Mouse (Mus musculus) embryonic fibroblast, embryonic 13.5 days (primary cell): ENCODE data around the gene Nelfe. TPM values are rescaled to one million over a fixed set of nuclear protein-coding genes. Genes with fewer than 3 reads are reported as not detected.
"Not testable (repeated sequence)": the region's sequence is repeated elsewhere in the genome, so short reads cannot be mapped to it uniquely, and the experiment has no call there.

Experiments used
- H3K27ac ChIP-seq: 2 replicates; pipeline ENCODE4 v1.5.1; 2012; ENCODE audit warnings: low read length, control low read depth, inconsistent platforms; ENCODE audit not compliant: insufficient read depth
- H3K4me1 ChIP-seq: 2 replicates; pipeline ENCODE4 v1.6.1; 2011; ENCODE audit warnings: low read length; ENCODE audit not compliant: control insufficient read depth, insufficient read depth
- H3K4me3 ChIP-seq: 2 replicates; pipeline ENCODE4 v1.5.1; 2011; ENCODE audit warnings: mild to moderate bottlenecking, control low read depth, low read length; ENCODE audit not compliant: insufficient read depth
- CTCF ChIP-seq: IDR thresholded peaks from 2 replicates; pipeline ENCODE4 v1.5.1; 2011; ENCODE audit warnings: mild to moderate bottlenecking, control low read depth, low read length, moderate library complexity, borderline replicate concordance; ENCODE audit not compliant: insufficient read depth
- POLR2A ChIP-seq: IDR thresholded peaks from 2 replicates; pipeline ENCODE4 v1.6.1; 2011; ENCODE audit warnings: low read depth, mild to moderate bottlenecking, control low read depth, low read length, moderate library complexity
- polyA plus RNA-seq: library from polyadenylated mRNA; stranded (reverse); fragments of >200 nt; gene quantifications from 2 replicates; pipeline ENCODE4 v1.2.4, GENCODE M21; 2011; ENCODE audit warnings: low read depth; ENCODE audit not compliant: missing spikeins, insufficient read length

The Nelfe gene
- polyA plus RNA-seq, 1 experiment, result 34.7 TPM

GRCm38 (mm10) chr17:34898160-34898586, 48.0 kb downstream of the Nelfe start, which contains the start of the genes C2 and Ehmt2:
Gene C2, minus strand, starts transcription at chr17:34898265.
Gene Ehmt2, plus strand, starts transcription at chr17:34898469.
- Histone ChIP-seq H3K4me3 (peak within 1 kb of the TSS; percentile 79), H3K4me1 (no peaks in the 10 kb centered on the region), H3K27ac (peak within 1 kb of the TSS; percentile 85)

GRCm38 (mm10) chr17:34898706-34899052, 48.5 kb downstream of the Nelfe start:
- TF ChIP-seq POLR2A (no peak), CTCF (no peak)
- Histone ChIP-seq H3K4me1 (no peaks in the 10 kb centered on the region), H3K4me3 (peak overlapping the region; percentile 79; the same call in 1 of the 2 replicates), H3K27ac (no peak overlapping the region)

More at GRCm38 (mm10) chr17:34898160-34898586, 48.0 kb downstream of the Nelfe start, which contains the start of the genes C2 and Ehmt2:
- TF ChIP-seq CTCF, result no peak
- TF ChIP-seq POLR2A, result peak; percentile 72

GRCm38 (mm10) chr17:34899053-34899889, 49.1 kb downstream of the Nelfe start:
- H3K4me1 ChIP-seq, result no peaks in the 10 kb centered on the region
- TF ChIP-seq CTCF, result no peak
- no peak; the same call in 1 of the 2 replicates for TF ChIP-seq POLR2A
- H3K4me3 ChIP-seq, result peak overlapping the region; percentile 79
- peak overlapping the region; percentile 82 for H3K27ac ChIP-seq

- no peak for TF ChIP-seq CTCF
- TF ChIP-seq POLR2A, result peak; percentile 5; the same call in 1 of the 2 replicates
- Histone ChIP-seq H3K27ac (peak overlapping the region; percentile 82), H3K4me3 (peak overlapping the region; percentile 79), H3K4me1 (no peaks in the 10 kb centered on the region)
These were observed 49.7 kb downstream of the Nelfe start for GRCm38 (mm10) chr17:34899890-34900243.

- not testable (repeated sequence) for H3K4me1 ChIP-seq, H3K27ac ChIP-seq, H3K4me3 ChIP-seq
These were observed 50.6 kb downstream of the Nelfe start for GRCm38 (mm10) chr17:34900826-34901225.

GRCm38 (mm10) chr17:34901948-34902347, 51.8 kb downstream of the Nelfe start:
- not testable (repeated sequence) for H3K4me1 ChIP-seq, H3K4me3 ChIP-seq, H3K27ac ChIP-seq

- TF ChIP-seq POLR2A, result no peak
- no peak for TF ChIP-seq CTCF
- Histone ChIP-seq H3K4me1 (no peaks in the 10 kb centered on the region), H3K27ac (no peak overlapping the region), H3K4me3 (no peak overlapping the region)
These were observed 52.7 kb downstream of the Nelfe start for GRCm38 (mm10) chr17:34902895-34903294.

Other genes starting within 250 kb of the Nelfe start
- 34.1 and 41.0 TPM in 2 replicates for gene Rnf5, start 246.7 kb upstream of the Nelfe start, polyA plus RNA-seq
- gene Agpat1, start 246.1 kb upstream of the Nelfe start, polyA plus RNA-seq, result 97.5 and 109 TPM in 2 replicates
- gene Egfl8, start 234.4 kb upstream of the Nelfe start, polyA plus RNA-seq, result 0.48 and 0.51 TPM in 2 replicates
- 28.2 and 32.3 TPM in 2 replicates for gene Ppt2, start 221.9 kb upstream of the Nelfe start, polyA plus RNA-seq
- gene Prrt1, start 220.9 kb upstream of the Nelfe start, polyA plus RNA-seq, result 0.53 TPM in 1 of 2 replicates, not detected in the other
- gene Fkbpl, start 205.6 kb upstream of the Nelfe start, polyA plus RNA-seq, result 17.9 and 20.2 TPM in 2 replicates
- gene Atf6b, start 203.2 kb upstream of the Nelfe start, polyA plus RNA-seq, result 65.2 and 83.8 TPM in 2 replicates
- 0.19 and 0.20 TPM in 2 replicates for gene Tnxb, start 179.9 kb upstream of the Nelfe start, polyA plus RNA-seq
- gene C4b, start 106.5 kb upstream of the Nelfe start, polyA plus RNA-seq, result 0.58 and 2.1 TPM in 2 replicates
- not detected in 2 replicates for gene Cyp21a1, start 45.8 kb upstream of the Nelfe start, polyA plus RNA-seq
- gene Stk19, start 13.4 kb upstream of the Nelfe start, polyA plus RNA-seq, result 17.9 and 19.2 TPM in 2 replicates
- 21.9 and 25.0 TPM in 2 replicates for gene Dxo, start 13.4 kb upstream of the Nelfe start, polyA plus RNA-seq
- 25.6 and 27.7 TPM in 2 replicates for gene Skiv2l, start 181 bp upstream of the Nelfe start, polyA plus RNA-seq
- gene Cfb, start 12.1 kb downstream of the Nelfe start, polyA plus RNA-seq, result 0.26 TPM in 1 of 2 replicates, not detected in the other
- 12.3 and 16.2 TPM in 2 replicates for gene Zbtb12, start 29.1 kb downstream of the Nelfe start, polyA plus RNA-seq
- 0.58 TPM in 1 of 2 replicates, not detected in the other for gene Gm20547, start 31.7 kb downstream of the Nelfe start, polyA plus RNA-seq
- 3.0 and 6.6 TPM in 2 replicates for gene C2, start 47.9 kb downstream of the Nelfe start, polyA plus RNA-seq
- 84.7 and 94.2 TPM in 2 replicates for gene Ehmt2, start 48.1 kb downstream of the Nelfe start, polyA plus RNA-seq
- not detected in 2 replicates for gene Slc44a4, start 64.1 kb downstream of the Nelfe start, polyA plus RNA-seq
- gene Neu1, start 80.9 kb downstream of the Nelfe start, polyA plus RNA-seq, result 10.0 and 11.3 TPM in 2 replicates
- gene Hspa1b, start 108.8 kb downstream of the Nelfe start, polyA plus RNA-seq, result 20.9 and 36.6 TPM in 2 replicates
- gene Gm20481, start 119.5 kb downstream of the Nelfe start, polyA plus RNA-seq, result not detected in 2 replicates
- 6.0 and 6.5 TPM in 2 replicates for gene Hspa1a, start 121.8 kb downstream of the Nelfe start, polyA plus RNA-seq
- not detected in 2 replicates for gene Hspa1l, start 122.3 kb downstream of the Nelfe start, polyA plus RNA-seq
- gene Lsm2, start 131.5 kb downstream of the Nelfe start, polyA plus RNA-seq, result 74.8 and 93.3 TPM in 2 replicates
- gene Vars, start 150.6 kb downstream of the Nelfe start, polyA plus RNA-seq, result 81.3 and 85.7 TPM in 2 replicates
- 0.12 and 0.26 TPM in 2 replicates for gene Vwa7, start 166.2 kb downstream of the Nelfe start, polyA plus RNA-seq
- gene Sapcd1, start 177.6 kb downstream of the Nelfe start, polyA plus RNA-seq, result not detected in 2 replicates
- gene Msh5, start 196.4 kb downstream of the Nelfe start, polyA plus RNA-seq, result 1.2 and 2.8 TPM in 2 replicates
- 266 and 360 TPM in 2 replicates for gene Clic1, start 199.6 kb downstream of the Nelfe start, polyA plus RNA-seq
- gene Ddah2, start 208.6 kb downstream of the Nelfe start, polyA plus RNA-seq, result 46.4 and 52.8 TPM in 2 replicates
- not detected in 2 replicates for gene Ly6g6c, start 215.0 kb downstream of the Nelfe start, polyA plus RNA-seq
- 0.22 TPM in 1 of 2 replicates, not detected in the other for gene Mpig6b, start 215.8 kb downstream of the Nelfe start, polyA plus RNA-seq
- not detected in 2 replicates for gene Ly6g6e, start 226.5 kb downstream of the Nelfe start, polyA plus RNA-seq
- gene Ly6g6d, start 227.7 kb downstream of the Nelfe start, polyA plus RNA-seq, result not detected in 2 replicates
- gene Ly6g6f, start 235.2 kb downstream of the Nelfe start, polyA plus RNA-seq, result not detected in 2 replicates
- gene Abhd16a, start 238.9 kb downstream of the Nelfe start, polyA plus RNA-seq, result 31.8 and 33.9 TPM in 2 replicates